In the genomic region with DNA sequence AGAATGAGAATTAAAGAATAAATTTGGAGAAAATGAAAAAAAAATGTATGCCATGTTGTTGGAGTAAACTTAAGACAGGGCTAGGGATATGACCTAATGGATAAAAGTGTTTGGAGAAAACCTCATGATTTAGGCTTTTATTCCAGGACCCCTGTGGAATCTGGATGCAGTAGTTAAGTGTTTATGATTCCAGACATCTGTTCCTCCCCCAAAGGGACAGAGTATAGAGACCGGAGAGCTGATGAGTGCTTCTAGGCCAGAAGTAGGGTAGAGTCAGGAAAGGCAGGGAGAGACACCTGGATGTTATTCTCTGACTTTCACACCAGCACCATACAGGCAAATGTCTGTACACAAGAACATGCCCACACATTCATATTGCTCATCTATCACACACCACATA, we compare ENCODE assay signal across 20 mouse cellular contexts. TPM values are rescaled to one million over a fixed set of nuclear protein-coding genes. Genes with fewer than 3 reads are reported as not detected.
"Had no signal": no experiment of that assay in that cellular context is flagged by ENCODE, and none has a peak within 500 bp of the region (broad histone marks: within the 10 kb centered on the region; RNA-seq: fewer than 3 reads in every experiment).

No protein-coding gene starts in this region.

- ATAC-seq: inflammation-experienced regulatory T-cells, adult 6 months; liver, embryonic 12.5 days; midbrain, embryonic 16.5 days had no signal

- H3K4me2 ChIP-seq: hindbrain, embryonic 15.5 days; limb, embryonic 15.5 days; liver, embryonic 12.5 days; midbrain, embryonic 12.5 days had no signal

- H3K27ac ChIP-seq: hindbrain, embryonic 15.5 days; kidney, postnatal 0 days; limb, embryonic 15.5 days; liver, embryonic 12.5 days; midbrain, embryonic 12.5 days had no signal

- H3K9ac ChIP-seq: hindbrain, embryonic 15.5 days; limb, embryonic 15.5 days; liver, embryonic 12.5 days; midbrain, embryonic 12.5 days had no signal

- DNase-seq: kidney, adult 9 months; kidney, postnatal 36 days; layer of hippocampus, adult 9-11 months; layer of hippocampus, postnatal 36 days; lung, postnatal 14 days; retina, postnatal 1 day; right cerebral cortex, postnatal 4 days; thymus, adult 18-20 months; thymus, postnatal 14 days had no signal

- H3K9me3 ChIP-seq: hindbrain, embryonic 15.5 days; limb, embryonic 15.5 days; liver, embryonic 12.5 days; midbrain, embryonic 12.5 days had no signal

- H3K36me3 ChIP-seq: hindbrain, embryonic 15.5 days; limb, embryonic 15.5 days; liver, embryonic 12.5 days; midbrain, embryonic 12.5 days had no signal

- H3K27me3 ChIP-seq: hindbrain, embryonic 15.5 days; limb, embryonic 15.5 days; liver, embryonic 12.5 days; midbrain, embryonic 12.5 days had no signal

- H3K4me1 ChIP-seq: hindbrain, embryonic 15.5 days; limb, embryonic 15.5 days; liver, embryonic 12.5 days; midbrain, embryonic 12.5 days had no signal

- H3K4me3 ChIP-seq: hindbrain, embryonic 15.5 days; limb, embryonic 15.5 days; liver, embryonic 12.5 days; midbrain, embryonic 12.5 days had no signal

RNA-seq across cellular contexts. Expression of a gene that starts 52.0 kb away (rescaled TPM):
- polyA plus RNA-seq: hindbrain, embryonic 11.5 days; inflammation-experienced regulatory T-cells, adult 6 months; liver, embryonic 16.5 days; spleen, adult 2 months; urinary bladder, adult 2 months had no signal
